Mouse (Mus musculus) gonadal fat pad, adult 2 months (tissue): ENCODE data around the gene Cnnm3. TPM values are rescaled to one million over a fixed set of nuclear protein-coding genes. Genes with fewer than 3 reads are reported as not detected.

Experiments
- DNase-seq: peaks from one replicate; pipeline ENCODE4 v3.0.0-alpha.2; 2012; ENCODE audit warnings: low read depth
- polyA plus RNA-seq: library from polyadenylated mRNA; depleted of rRNA; stranded (reverse); fragments of >200 nt; gene quantifications from 2 replicates; pipeline ENCODE4 v1.2.3, GENCODE M21; 2012; rRNA removed

The Cnnm3 gene
- 19.3 and 25.6 TPM in 2 replicates for polyA plus RNA-seq

DNA sequence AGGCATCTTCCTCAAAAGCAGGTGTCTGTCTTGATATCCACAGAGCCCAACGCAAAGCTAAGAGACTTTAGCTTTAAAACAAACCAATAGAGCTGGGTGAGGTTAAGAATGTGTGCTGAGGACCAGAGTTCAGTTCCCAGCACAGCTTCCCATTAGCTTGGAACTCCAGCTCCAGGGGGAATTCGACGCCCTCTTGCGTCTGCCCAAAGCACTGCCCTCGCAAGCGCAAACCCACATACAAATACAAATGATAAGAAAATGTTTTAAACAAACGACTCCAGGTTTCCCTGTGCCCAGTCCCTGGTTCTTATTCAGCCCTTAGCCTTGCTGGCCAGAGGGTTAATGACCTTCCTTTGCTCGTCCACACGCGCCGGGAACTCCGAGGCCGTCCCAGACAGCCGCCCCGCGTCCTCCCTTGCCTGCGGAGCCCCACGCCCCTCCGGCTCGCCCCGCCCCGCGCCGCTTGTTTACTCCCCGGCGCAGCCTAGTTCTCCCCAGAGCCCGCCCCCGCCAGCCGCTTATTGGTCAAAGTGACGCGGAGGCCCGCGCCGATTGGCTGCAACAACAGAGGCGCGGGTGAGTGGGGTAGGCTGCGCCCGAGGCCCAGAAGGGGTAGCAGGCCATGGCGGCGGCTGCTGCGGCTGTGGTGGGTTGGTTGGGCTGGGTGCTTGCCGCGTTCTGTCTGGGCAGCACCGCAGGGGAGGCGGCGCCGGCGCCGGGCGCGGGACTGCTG, at the start of gene Cnnm3:
TSS of gene Cnnm3 (plus strand) at position 579 of the 733 bp plus-strand sequence.
- no peak for DNase-seq

- no peak for DNase-seq
These were observed 46.0 kb upstream of the Cnnm3 start for GRCm38 (mm10) chr1:36465641-36466160.

GRCm38 (mm10) chr1:36467446-36467845, 44.2 kb upstream of the Cnnm3 start:
- no peak for DNase-seq

GRCm38 (mm10) chr1:36469811-36470444, 41.7 kb upstream of the Cnnm3 start:
- DNase-seq: no peak

- DNase-seq: no peak
These were observed 40.2 kb upstream of the Cnnm3 start, which contains the start of gene Cnnm4 for GRCm38 (mm10) chr1:36471181-36472105. TSS of gene Cnnm4 (plus strand) at chr1:36471620.

DNA sequence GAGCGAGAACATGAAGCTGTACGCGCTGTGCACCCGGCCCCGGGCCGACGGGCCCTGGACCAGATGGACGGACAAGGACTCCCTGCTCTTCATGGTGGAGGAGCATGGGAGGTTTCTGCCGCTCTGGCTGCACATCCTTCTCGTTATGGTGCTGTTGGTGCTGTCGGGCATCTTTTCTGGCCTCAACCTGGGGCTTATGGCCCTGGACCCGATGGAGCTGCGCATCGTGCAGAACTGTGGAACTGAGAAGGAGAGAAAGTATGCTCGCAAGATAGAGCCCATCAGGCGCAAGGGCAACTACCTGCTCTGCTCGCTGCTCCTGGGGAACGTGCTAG, 39.6 kb upstream of the Cnnm3 start:
- no peak for DNase-seq

GRCm38 (mm10) chr1:36473211-36473780, 38.4 kb upstream of the Cnnm3 start:
- DNase-seq: no peak

- DNase-seq: no peak
These were observed 37.0 kb upstream of the Cnnm3 start for GRCm38 (mm10) chr1:36474646-36475045.

DNA sequence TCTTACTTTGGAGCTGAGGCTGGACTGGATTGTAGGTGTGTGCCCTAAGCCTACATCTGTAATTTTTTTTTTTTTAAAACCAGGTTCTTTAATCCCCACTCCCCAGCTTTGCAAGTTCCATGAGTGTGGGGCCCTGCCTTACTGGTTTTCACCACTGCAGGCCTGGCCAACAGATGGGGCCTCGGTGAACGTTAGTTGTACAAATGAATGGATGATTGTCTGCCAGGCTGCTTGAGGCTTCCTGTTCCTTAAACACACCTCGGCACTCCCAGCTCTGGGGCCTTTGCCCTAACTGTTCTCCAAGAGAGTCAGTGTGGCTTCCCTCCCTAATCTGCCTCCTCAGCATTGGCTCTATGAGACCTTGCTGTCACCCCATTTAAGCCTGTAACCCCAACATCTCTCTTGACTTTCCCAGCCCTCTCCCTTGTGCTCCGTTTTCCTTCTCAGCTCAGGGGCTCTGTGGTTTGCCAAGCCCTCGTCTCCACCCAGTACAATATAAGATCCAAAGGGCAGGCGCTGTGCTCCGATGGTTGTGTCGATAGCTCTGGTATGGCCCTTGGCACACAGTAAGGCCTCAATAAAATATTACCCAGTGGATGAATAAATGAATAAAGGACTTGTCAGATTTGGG, 36.1 kb upstream of the Cnnm3 start:
- DNase-seq: no peak

- DNase-seq: no peak
These were observed 35.2 kb upstream of the Cnnm3 start for GRCm38 (mm10) chr1:36476426-36476825.

GRCm38 (mm10) chr1:36478343-36478795, 33.3 kb upstream of the Cnnm3 start:
- DNase-seq: no peak

DNA sequence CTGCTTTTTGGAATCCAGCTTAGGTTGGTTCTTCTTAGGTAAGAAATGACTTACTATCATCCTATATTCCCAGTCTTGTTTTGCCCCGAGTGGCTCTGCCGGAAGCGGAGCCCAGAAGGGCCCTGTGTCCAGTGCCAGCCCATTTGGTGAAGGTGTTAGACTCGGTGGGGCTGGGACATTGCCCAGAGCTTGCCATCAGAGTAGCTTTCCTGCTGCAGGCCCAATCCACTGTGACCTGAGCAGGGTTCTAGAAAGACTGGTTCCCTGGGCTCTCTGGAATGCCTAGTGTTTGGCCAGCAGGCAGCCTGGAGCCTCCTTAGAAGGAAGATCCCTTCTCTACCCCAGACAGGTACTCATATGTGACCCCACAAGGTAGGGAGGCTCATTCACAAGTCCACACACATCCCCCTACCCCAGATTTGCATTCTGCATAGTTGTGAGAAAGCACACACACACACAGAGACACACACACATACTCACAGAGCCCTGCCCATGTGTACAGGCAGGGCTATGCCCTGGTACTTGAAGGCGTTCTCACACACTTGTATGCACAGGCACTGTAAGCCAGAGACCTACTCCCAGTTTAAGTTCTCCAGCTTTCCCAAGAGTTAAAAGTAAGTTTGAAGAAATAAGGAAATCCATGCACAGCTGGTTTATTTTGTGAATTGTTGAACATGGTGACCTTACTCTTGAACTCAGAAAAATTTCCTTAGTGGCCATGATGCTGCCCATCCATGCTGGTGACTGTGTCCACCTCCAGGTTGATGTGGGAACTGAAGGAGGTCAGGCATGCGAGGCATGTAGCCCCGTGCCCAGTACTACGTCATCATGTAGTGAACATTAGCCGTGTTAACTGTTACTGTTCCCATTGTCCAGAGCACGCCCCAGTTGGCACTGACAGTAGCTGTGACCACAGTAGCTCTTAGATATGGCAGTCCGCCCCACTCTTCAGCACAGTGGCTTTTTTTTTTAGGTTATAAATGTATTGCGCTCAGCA, 31.5 kb upstream of the Cnnm3 start:
- no peak for DNase-seq

GRCm38 (mm10) chr1:36483825-36484224, 27.8 kb upstream of the Cnnm3 start:
- DNase-seq: no peak

DNA sequence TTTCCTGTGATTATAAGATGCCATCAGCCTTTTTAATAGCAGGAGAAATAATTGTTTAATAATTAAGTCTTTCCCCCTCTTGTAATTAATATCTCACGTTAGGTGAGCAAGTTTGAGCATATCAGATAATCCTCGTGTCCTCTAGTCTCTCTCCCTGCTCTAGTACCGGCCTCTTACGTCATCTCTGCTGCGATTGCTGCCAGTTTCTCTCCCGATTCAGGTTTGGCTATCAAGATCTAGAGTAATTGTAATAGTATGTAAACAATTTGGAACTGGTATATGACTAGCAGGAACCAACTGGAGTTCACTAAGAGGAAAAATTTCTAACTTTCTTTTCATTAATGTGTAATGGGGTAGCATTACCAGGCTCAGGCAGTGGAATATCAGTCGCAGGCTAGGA, 26.6 kb upstream of the Cnnm3 start:
- no peak for DNase-seq

GRCm38 (mm10) chr1:36487111-36487510, 24.6 kb upstream of the Cnnm3 start:
- DNase-seq: no peak

GRCm38 (mm10) chr1:36489661-36490060, 22.0 kb upstream of the Cnnm3 start:
- no peak for DNase-seq

DNA sequence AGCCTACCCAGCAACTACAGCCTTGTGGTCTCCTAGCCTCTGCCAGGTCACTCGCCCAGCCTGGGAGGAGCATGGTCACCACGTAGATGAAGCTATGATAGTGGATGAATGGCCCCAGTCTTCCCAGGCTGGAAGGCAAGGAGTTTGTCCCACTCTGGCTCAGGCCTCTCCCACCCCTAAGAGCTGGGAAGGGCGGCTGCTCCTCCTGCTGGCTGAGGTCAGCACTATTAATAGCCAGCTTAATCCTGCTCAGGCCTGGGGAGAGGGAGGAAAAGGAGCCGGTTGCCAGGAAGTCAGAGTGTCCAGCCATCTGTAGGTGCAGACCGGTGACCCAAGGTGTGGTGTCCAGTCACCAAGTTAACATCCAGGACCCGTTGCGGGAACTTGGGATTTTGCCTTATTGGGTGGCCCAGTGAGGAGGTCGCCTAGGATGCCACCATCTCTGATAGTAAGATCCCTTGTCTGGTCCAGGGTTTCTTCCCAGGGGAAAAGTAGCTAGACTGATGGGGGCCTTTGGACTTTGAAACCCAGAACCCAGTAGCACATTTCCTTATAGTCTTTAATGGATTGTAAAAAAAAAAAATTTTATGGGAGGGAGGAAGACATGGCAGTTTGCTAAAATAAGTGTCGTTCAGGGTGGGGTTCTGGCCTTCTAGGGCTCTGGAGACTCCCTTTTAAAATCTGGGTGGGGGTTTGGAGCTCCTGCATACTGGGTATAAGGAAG, 19.1 kb upstream of the Cnnm3 start:
- no peak for DNase-seq

GRCm38 (mm10) chr1:36493299-36493698, 18.4 kb upstream of the Cnnm3 start:
- no peak for DNase-seq

GRCm38 (mm10) chr1:36496719-36497118, 14.9 kb upstream of the Cnnm3 start:
- DNase-seq: no peak
